Comparison of ENCODE assay signal across 9 mouse cellular contexts in genomic region chr17:24959371-24959770, GRCm38 (mm10). TPM values are rescaled to one million over a fixed set of nuclear protein-coding genes. Genes with fewer than 3 reads are reported as not detected.
DNase-seq lines count a peak whose midpoint lies in the region; ATAC-seq and TF ChIP-seq lines count a peak whose summit lies in the region.
"Had no signal": no experiment of that assay in that cellular context is flagged by ENCODE, and none has a peak within 500 bp of the region (broad histone marks: within the 10 kb centered on the region; RNA-seq: fewer than 3 reads in every experiment).

No protein-coding gene starts in this region.

- peak overlapping the region; percentile 78 for H3K9ac ChIP-seq in embryonic facial prominence, embryonic 12.5 days
- peak overlapping the region; percentile 82 for H3K9ac ChIP-seq in neural tube, embryonic 15.5 days (replicated peaks)

- H3K4me2 ChIP-seq in embryonic facial prominence, embryonic 12.5 days (replicated peaks) = peak overlapping the region; percentile 73
- H3K4me2 ChIP-seq in neural tube, embryonic 15.5 days = peak overlapping the region; percentile 76

- no peak for DNase-seq in lung, adult 2 months
- DNase-seq in lung, postnatal 4 days = no peak
- no peak for DNase-seq in limb, embryonic 10.5 days (ENCODE audit: low spot score)
- no peak for DNase-seq in thymus, postnatal 4 days
- DNase-seq in layer of hippocampus, adult 18-20 months (ENCODE audit: low spot score in 2 of 2) = no peak
- no peak for DNase-seq in kidney, postnatal 10 days
- DNase-seq: kidney, postnatal 4 days had no signal

- TF ChIP-seq CTCF in lung, adult 2 months (IDR thresholded peaks at IDR 0.05; ENCODE audit: insufficient read depth, low read length) = no peak

- no peak for ATAC-seq in embryonic facial prominence, embryonic 12.5 days (ENCODE audit: insufficient number of reproducible peaks, insufficient read depth, low FRiP score, low TSS enrichment)
- ATAC-seq in neural tube, embryonic 15.5 days (ENCODE audit: low FRiP score) = no peak

- H3K4me3 ChIP-seq in lung, adult 2 months (replicated peaks; ENCODE audit: extremely low read depth, low read depth, low read length) = peak overlapping the region; percentile 83
- peak overlapping the region; percentile 80 for H3K4me3 ChIP-seq in embryonic facial prominence, embryonic 12.5 days
- peak overlapping the region; percentile 94 for H3K4me3 ChIP-seq in limb, embryonic 10.5 days
- H3K4me3 ChIP-seq in neural tube, embryonic 15.5 days (replicated peaks) = peak overlapping the region; percentile 98

- WGBS in lung, adult 2 months = 40% methylated on average over 8 of the region's 8 CpGs
- WGBS in embryonic facial prominence, embryonic 12.5 days = 51% methylated on average over 8 of the region's 8 CpGs
- 65% methylated on average over 8 of the region's 8 CpGs for WGBS in limb, embryonic 10.5 days
- WGBS in neural tube, embryonic 15.5 days = 29% methylated on average over 8 of the region's 8 CpGs

- no peaks in the 10 kb centered on the region for H3K27me3 ChIP-seq in embryonic facial prominence, embryonic 12.5 days
- H3K27me3 ChIP-seq in limb, embryonic 10.5 days (ENCODE audit: low read depth, poor library complexity, severe bottlenecking) = no peaks in the 10 kb centered on the region
- H3K27me3 ChIP-seq in neural tube, embryonic 15.5 days (replicated peaks) = no peaks in the 10 kb centered on the region

- peaks cover 37% of the 10 kb centered on the region for H3K36me3 ChIP-seq in embryonic facial prominence, embryonic 12.5 days
- peaks cover 68% of the 10 kb centered on the region for H3K36me3 ChIP-seq in limb, embryonic 10.5 days
- H3K36me3 ChIP-seq in neural tube, embryonic 15.5 days = peaks cover 45% of the 10 kb centered on the region

- H3K4me1 ChIP-seq in lung, adult 2 months (ENCODE audit: control insufficient read depth, insufficient read depth, low read length) = peaks cover 4% of the 10 kb centered on the region; the same call in 1 of the 2 replicates
- peaks cover 12% of the 10 kb centered on the region for H3K4me1 ChIP-seq in embryonic facial prominence, embryonic 12.5 days
- H3K4me1 ChIP-seq in limb, embryonic 10.5 days = peaks cover 22% of the 10 kb centered on the region
- H3K4me1 ChIP-seq in neural tube, embryonic 15.5 days = peaks cover 18% of the 10 kb centered on the region

- TF ChIP-seq POLR2A in lung, adult 2 months (IDR thresholded peaks at IDR 0.05; ENCODE audit: borderline replicate concordance, extremely low read depth, low read depth, low read length) = no peak

- no peaks in the 10 kb centered on the region for H3K9me3 ChIP-seq in embryonic facial prominence, embryonic 12.5 days
- H3K9me3 ChIP-seq in limb, embryonic 10.5 days (replicated peaks) = no peaks in the 10 kb centered on the region
- H3K9me3 ChIP-seq in neural tube, embryonic 15.5 days (replicated peaks) = no peaks in the 10 kb centered on the region

- peak overlapping the region; percentile 85; the same call in 1 of the 2 replicates for H3K27ac ChIP-seq in embryonic facial prominence, embryonic 12.5 days
- peak overlapping the region; percentile 98 for H3K27ac ChIP-seq in limb, embryonic 10.5 days
- H3K27ac ChIP-seq in neural tube, embryonic 15.5 days (replicated peaks) = peak overlapping the region; percentile 3; the same call in 1 of the 2 replicates

RNA-seq across cellular contexts. Expression of gene Jpt2, which starts 1.1 kb away (rescaled TPM):
- 6.1 and 10.2 TPM in 2 replicates for polyA plus RNA-seq in lung, adult 2 months (2012; rRNA removed)
- polyA plus RNA-seq in embryonic facial prominence, embryonic 12.5 days (2016; fragmentation: Nextera tagmentation; extraction: Ambion mirVana) = 270 and 277 TPM in 2 replicates
- polyA plus RNA-seq in limb, embryonic 10.5 days (2016; fragmentation: Nextera tagmentation; extraction: Ambion mirVana) = 369 and 370 TPM in 2 replicates
- 81.4 and 102 TPM in 2 replicates for polyA plus RNA-seq in neural tube, embryonic 15.5 days (2015; fragmentation: Nextera tagmentation; extraction: Ambion mirVana)
- total RNA-seq in layer of hippocampus, adult 18-20 months (2021) = 1 to 10 TPM; 5.9 to 6.4 TPM

RNA-seq across cellular contexts. Expression of gene Mapk8ip3, which starts 22.6 kb away (rescaled TPM):
- 110 and 119 TPM in 2 replicates for polyA plus RNA-seq in lung, adult 2 months (2012; rRNA removed)
- 55.8 and 59.5 TPM in 2 replicates for polyA plus RNA-seq in embryonic facial prominence, embryonic 12.5 days (2016; fragmentation: Nextera tagmentation; extraction: Ambion mirVana)
- polyA plus RNA-seq in limb, embryonic 10.5 days (2016; fragmentation: Nextera tagmentation; extraction: Ambion mirVana) = 32.1 and 39.3 TPM in 2 replicates
- polyA plus RNA-seq in neural tube, embryonic 15.5 days (2015; fragmentation: Nextera tagmentation; extraction: Ambion mirVana) = 82.3 and 87.2 TPM in 2 replicates
- 100 to 1,000 TPM; 388 to 404 TPM for total RNA-seq in layer of hippocampus, adult 18-20 months (2021)

RNA-seq across cellular contexts. Expression of gene Cramp1l, which starts 56.2 kb away (rescaled TPM):
- polyA plus RNA-seq in lung, adult 2 months (2012; rRNA removed) = 16.4 and 18.0 TPM in 2 replicates
- 10.5 and 12.0 TPM in 2 replicates for polyA plus RNA-seq in embryonic facial prominence, embryonic 12.5 days (2016; fragmentation: Nextera tagmentation; extraction: Ambion mirVana)
- 10.4 and 10.8 TPM in 2 replicates for polyA plus RNA-seq in limb, embryonic 10.5 days (2016; fragmentation: Nextera tagmentation; extraction: Ambion mirVana)
- polyA plus RNA-seq in neural tube, embryonic 15.5 days (2015; fragmentation: Nextera tagmentation; extraction: Ambion mirVana) = 5.3 and 5.5 TPM in 2 replicates
- 10 to 100 TPM; 27.2 to 27.8 TPM for total RNA-seq in layer of hippocampus, adult 18-20 months (2021)

RNA-seq across cellular contexts. Expression of gene Ift140, which starts 56.5 kb away (rescaled TPM):
- polyA plus RNA-seq in lung, adult 2 months (2012; rRNA removed) = 9.1 and 11.1 TPM in 2 replicates
- polyA plus RNA-seq in embryonic facial prominence, embryonic 12.5 days (2016; fragmentation: Nextera tagmentation; extraction: Ambion mirVana) = 29.0 and 29.8 TPM in 2 replicates
- 24.2 and 30.0 TPM in 2 replicates for polyA plus RNA-seq in limb, embryonic 10.5 days (2016; fragmentation: Nextera tagmentation; extraction: Ambion mirVana)
- polyA plus RNA-seq in neural tube, embryonic 15.5 days (2015; fragmentation: Nextera tagmentation; extraction: Ambion mirVana) = 15.7 and 18.6 TPM in 2 replicates
- 10 to 100 TPM; 21.2 to 23.2 TPM for total RNA-seq in layer of hippocampus, adult 18-20 months (2021)

Comparison
In these comparisons a context has a peak if more than half of its experiments do, and no peak if none do; other contexts are left out.
1. H3K27ac ChIP-seq: peak in every context shown above with its lines; median percentile 98 in limb, embryonic 10.5 days; 85 in embryonic facial prominence, embryonic 12.5 days; 3 in neural tube, embryonic 15.5 days.